8 mouse cellular contexts compared by ENCODE assay signal in genomic region chr12:110485585-110486331, GRCm38 (mm10). TPM values are rescaled to one million over a fixed set of nuclear protein-coding genes. Genes with fewer than 3 reads are reported as not detected.
DNase-seq lines count a peak whose midpoint lies in the region; ATAC-seq and TF ChIP-seq lines count a peak whose summit lies in the region.

No protein-coding gene starts in this region.

- no peaks in the 10 kb centered on the region for H3K27me3 ChIP-seq in hindbrain, embryonic 10.5 days (ENCODE audit: insufficient read depth, poor library complexity, severe bottlenecking)
- H3K27me3 ChIP-seq in lung, postnatal 0 days (replicated peaks; ENCODE audit: insufficient read depth, low read length), result no peaks in the 10 kb centered on the region

- peaks cover 43% of the 10 kb centered on the region for H3K4me1 ChIP-seq in hindbrain, embryonic 10.5 days (replicated peaks)
- peaks cover 22% of the 10 kb centered on the region; the same call in 1 of the 2 replicates for H3K4me1 ChIP-seq in lung, postnatal 0 days (ENCODE audit: insufficient read depth, low read depth, low read length)

- TF ChIP-seq CTCF in lung, postnatal 0 days (IDR thresholded peaks at IDR 0.05), result no peak

- peak overlapping the region; percentile 71 for H3K4me3 ChIP-seq in hindbrain, embryonic 10.5 days
- peak overlapping the region; percentile 48 for H3K4me3 ChIP-seq in lung, postnatal 0 days (ENCODE audit: low read depth, low read length)

- under 1% methylated on average over 27 of the region's 27 CpGs for WGBS in hindbrain, embryonic 10.5 days
- WGBS in lung, postnatal 0 days, result under 1% methylated on average over 27 of the region's 27 CpGs

- H3K36me3 ChIP-seq in hindbrain, embryonic 10.5 days, result peaks cover 33% of the 10 kb centered on the region
- no peaks in the 10 kb centered on the region for H3K36me3 ChIP-seq in lung, postnatal 0 days (ENCODE audit: insufficient read depth, low read length)

- peak overlapping the region; percentile 88 for H3K9ac ChIP-seq in lung, postnatal 0 days (replicated peaks; ENCODE audit: low read depth)

- H3K4me2 ChIP-seq in lung, postnatal 0 days (replicated peaks; ENCODE audit: low read depth, low read length), result peak overlapping the region; percentile 84

- TF ChIP-seq EP300 in lung, postnatal 0 days (IDR thresholded peaks at IDR 0.05), result peak; percentile 37; the same call in 1 of the 2 replicates

- peak; percentile 86 for ATAC-seq in frontal cortex, adult (ENCODE audit: low TSS enrichment)
- peak; percentile 93 for ATAC-seq in lung, postnatal 0 days

- peak overlapping the region; percentile 97 for H3K27ac ChIP-seq in hindbrain, embryonic 10.5 days
- H3K27ac ChIP-seq in lung, postnatal 0 days (ENCODE audit: low read length), result peak overlapping the region; percentile 96

- no peaks in the 10 kb centered on the region for H3K9me3 ChIP-seq in hindbrain, embryonic 10.5 days
- H3K9me3 ChIP-seq in lung, postnatal 0 days (ENCODE audit: low read length), result no peaks in the 10 kb centered on the region

- DNase-seq in MEL-GATA-1-ER (ENCODE audit: extremely low read depth, low read depth), result peak; percentile 92
- peak; percentile 83 for DNase-seq in cerebellum, adult 9-10 months
- peak; percentile 85 for DNase-seq in hindbrain, embryonic 10.5 days (ENCODE audit: low spot score)
- DNase-seq in layer of hippocampus, adult 9-11 months, result peak; percentile 92
- peak; percentile 98 for DNase-seq in lung, postnatal 0 days (ENCODE audit: low spot score)
- DNase-seq in ovary, postnatal 14 days (ENCODE audit: low spot score), result peak; percentile 65
- peak; percentile 91 for DNase-seq in thymus, postnatal 14 days

RNA-seq across cellular contexts. Expression of gene Ppp2r5c, which starts 38.8 kb away (rescaled TPM):
- polyA plus RNA-seq in hindbrain, embryonic 10.5 days (2016; fragmentation: Nextera tagmentation; extraction: Ambion mirVana), result 139 and 146 TPM in 2 replicates
- 102 and 105 TPM in 2 replicates for polyA plus RNA-seq in lung, postnatal 0 days (2015; fragmentation: Nextera tagmentation; extraction: Ambion mirVana)

Comparison
In these comparisons a context has a peak if more than half of its experiments do, and no peak if none do; other contexts are left out.
1. Peak in every context shown above with its lines: DNase-seq, ATAC-seq, H3K4me3 ChIP-seq and H3K27ac ChIP-seq.